Mouse (Mus musculus) forebrain, embryonic 13.5 days (tissue): ENCODE data around the gene Asb6. TPM values are rescaled to one million over a fixed set of nuclear protein-coding genes. Genes with fewer than 3 reads are reported as not detected.

Experiments used
- ATAC-seq: fragments of 200-750 bp; cut with Nextera tagmentation; 2 replicates; pipeline ENCODE4 v1.8.0; 2017
- H3K27ac ChIP-seq: fragments of 300-500 bp; sonication (generic); 2 replicates; pipeline ENCODE4 v1.5.1; 2015; ENCODE audit warnings: inconsistent platforms, mild to moderate bottlenecking, moderate library complexity
- H3K27me3 ChIP-seq: fragments of 300-500 bp; sonication (generic); 2 replicates; pipeline ENCODE4 v1.6.1; 2015; ENCODE audit warnings: mild to moderate bottlenecking, inconsistent platforms
- H3K36me3 ChIP-seq: fragments of 300-500 bp; sonication (generic); 2 replicates; pipeline ENCODE4 v1.6.1; 2015; ENCODE audit warnings: mild to moderate bottlenecking, inconsistent platforms; ENCODE audit not compliant: poor library complexity, severe bottlenecking
- H3K4me1 ChIP-seq: fragments of 300-500 bp; sonication (generic); 2 replicates; pipeline ENCODE4 v1.6.1; 2015; ENCODE audit warnings: inconsistent platforms
- H3K4me2 ChIP-seq: fragments of 300-500 bp; sonication (generic); 2 replicates; pipeline ENCODE4 v1.6.1; 2015; ENCODE audit warnings: inconsistent platforms, mild to moderate bottlenecking, moderate library complexity
- H3K4me3 ChIP-seq: fragments of 300-500 bp; sonication (generic); 2 replicates; pipeline ENCODE4 v1.5.1; 2015; ENCODE audit warnings: mild to moderate bottlenecking, inconsistent platforms
- H3K9ac ChIP-seq: fragments of 300-500 bp; sonication (generic); 2 replicates; pipeline ENCODE4 v1.6.1; 2015; ENCODE audit warnings: mild to moderate bottlenecking, inconsistent platforms
- H3K9me3 ChIP-seq: fragments of 300-500 bp; sonication (generic); replicated peaks from 2 replicates; pipeline ENCODE4 v1.6.1; 2016; ENCODE audit warnings: inconsistent platforms
- WGBS: fragments of 180-500 bp; shearing (Covaris S2); methylation state at CpG from one replicate; pipeline ENCODE4 v1.1.7; 2015; 5-methylcytosine and 5-hydroxymethylcytosine counted together
- polyA plus RNA-seq: library from polyadenylated mRNA; unstranded; fragments of >200 nt; fragmentation: Nextera tagmentation; extraction: Ambion mirVana; gene quantifications from 2 replicates; pipeline ENCODE4 v1.2.1, GENCODE M21; 2015

Asb6 gene
- polyA plus RNA-seq, 1 experiment from 2014 or later, result 39.4 TPM

DNA sequence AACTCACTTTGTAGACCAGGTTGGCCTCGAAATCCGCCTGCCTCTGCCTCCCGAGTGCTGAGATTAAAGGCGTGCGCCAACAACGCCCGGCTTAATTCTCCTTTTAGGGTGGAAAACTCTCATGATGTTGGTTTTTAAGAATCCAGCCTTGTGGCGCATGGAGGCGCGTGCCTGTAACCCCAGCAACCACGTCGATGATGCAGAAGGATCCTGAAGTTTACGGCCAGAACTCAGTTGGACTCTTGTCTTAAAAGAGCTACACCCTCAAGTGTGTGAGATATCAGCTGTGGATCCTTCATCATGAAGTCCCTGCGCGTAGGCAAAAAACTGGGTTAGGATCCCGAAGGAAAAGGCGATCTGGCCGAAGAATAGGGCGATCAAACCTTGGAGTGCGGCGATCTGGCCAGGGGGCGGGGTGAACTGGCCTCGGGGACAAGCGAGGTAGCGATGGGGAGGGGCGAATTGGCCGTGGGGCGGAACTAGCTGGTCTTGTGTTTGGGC is 22.9 kb downstream of the Asb6 start:
- Histone ChIP-seq H3K36me3 (peaks cover 4% of the 10 kb centered on the region), H3K27ac (peak overlapping the region; percentile 78), H3K4me1 (peaks cover 34% of the 10 kb centered on the region), H3K4me2 (peak overlapping the region; percentile 94), H3K9me3 (no peaks in the 10 kb centered on the region), H3K4me3 (peak overlapping the region; percentile 82), H3K27me3 (peaks cover 11% of the 10 kb centered on the region), H3K9ac (peak overlapping the region; percentile 97)
- peak; percentile 50 for ATAC-seq
- WGBS, result 8% methylated on average over 28 of the region's 28 CpGs

GRCm38 (mm10) chr2:30805983-30806382 is 24.1 kb downstream of the Asb6 start:
- ATAC-seq, result no peak

GRCm38 (mm10) chr2:30803604-30804003 is 26.5 kb downstream of the Asb6 start, which contains the start of gene 1700001O22Rik:
Gene 1700001O22Rik, minus strand, starts transcription at chr2:30803661.
- Histone ChIP-seq H3K27ac (no peak within 1 kb of the TSS), H3K4me1 (peaks cover 33% of the 10 kb centered on the region), H3K27me3 (peaks cover 34% of the 10 kb centered on the region), H3K9ac (no peak within 1 kb of the TSS; the same call in 1 of the 2 replicates), H3K9me3 (no peaks in the 10 kb centered on the region), H3K36me3 (no peaks in the 10 kb centered on the region), H3K4me3 (no peak within 1 kb of the TSS), H3K4me2 (no peak within 1 kb of the TSS)
- no peak for ATAC-seq
- 89% methylated on average over 3 of the region's 3 CpGs for WGBS

More at GRCm38 (mm10) chr2:30805983-30806382, 24.1 kb downstream of the Asb6 start:
- Histone ChIP-seq H3K27ac (no peak overlapping the region), H3K4me1 (peaks cover 44% of the 10 kb centered on the region), H3K4me2 (no peak overlapping the region), H3K4me3 (no peak overlapping the region), H3K36me3 (no peaks in the 10 kb centered on the region), H3K9ac (no peak overlapping the region), H3K27me3 (peaks cover 23% of the 10 kb centered on the region), H3K9me3 (no peaks in the 10 kb centered on the region)
- WGBS, result 95% methylated on average over 2 of the region's 2 CpGs

- Histone ChIP-seq H3K4me1 (peaks cover 31% of the 10 kb centered on the region), H3K4me2 (peak overlapping the region; percentile 92), H3K9me3 (no peaks in the 10 kb centered on the region), H3K4me3 (peak overlapping the region; percentile 46), H3K27ac (no peak overlapping the region), H3K9ac (peak overlapping the region; percentile 69), H3K36me3 (no peaks in the 10 kb centered on the region), H3K27me3 (peaks cover 34% of the 10 kb centered on the region)
- WGBS, result under 1% methylated on average over 76 of the region's 77 CpGs
- peak; percentile 63; the same call in 1 of the 2 replicates for ATAC-seq
These were observed 28.9 kb downstream of the Asb6 start for GRCm38 (mm10) chr2:30801067-30801852.

GRCm38 (mm10) chr2:30800671-30801066 is 29.5 kb downstream of the Asb6 start:
- H3K27me3 ChIP-seq, result peaks cover 34% of the 10 kb centered on the region
- peaks cover 37% of the 10 kb centered on the region for H3K4me1 ChIP-seq
- H3K9ac ChIP-seq, result peak overlapping the region; percentile 69
- ATAC-seq, result no peak
- peak overlapping the region; percentile 92 for H3K4me2 ChIP-seq
- H3K36me3 ChIP-seq, result no peaks in the 10 kb centered on the region
- H3K9me3 ChIP-seq, result no peaks in the 10 kb centered on the region
- 26% methylated on average over 7 of the region's 7 CpGs for WGBS
- H3K4me3 ChIP-seq, result peak overlapping the region; percentile 46
- H3K27ac ChIP-seq, result no peak overlapping the region

GRCm38 (mm10) chr2:30799456-30799855 is 30.7 kb downstream of the Asb6 start:
- Histone ChIP-seq H3K27ac (no peak overlapping the region), H3K27me3 (peaks cover 34% of the 10 kb centered on the region), H3K4me2 (no peak overlapping the region), H3K4me1 (peaks cover 48% of the 10 kb centered on the region), H3K4me3 (no peak overlapping the region), H3K9me3 (no peaks in the 10 kb centered on the region), H3K36me3 (no peaks in the 10 kb centered on the region), H3K9ac (no peak overlapping the region)
- ATAC-seq, result no peak
- 82% methylated on average over 3 of the region's 3 CpGs for WGBS

GRCm38 (mm10) chr2:30796382-30796781 is 33.8 kb downstream of the Asb6 start:
- Histone ChIP-seq H3K9ac (peak overlapping the region; percentile 51; the same call in 1 of the 2 replicates), H3K9me3 (no peaks in the 10 kb centered on the region), H3K27ac (peak overlapping the region; percentile 63), H3K4me1 (peaks cover 41% of the 10 kb centered on the region), H3K4me2 (peak overlapping the region; percentile 62), H3K4me3 (peak overlapping the region; percentile 9; the same call in 1 of the 2 replicates), H3K36me3 (no peaks in the 10 kb centered on the region), H3K27me3 (peaks cover 15% of the 10 kb centered on the region)
- WGBS, result 7% methylated on average over 11 of the region's 11 CpGs
- peak; percentile 87 for ATAC-seq

DNA sequence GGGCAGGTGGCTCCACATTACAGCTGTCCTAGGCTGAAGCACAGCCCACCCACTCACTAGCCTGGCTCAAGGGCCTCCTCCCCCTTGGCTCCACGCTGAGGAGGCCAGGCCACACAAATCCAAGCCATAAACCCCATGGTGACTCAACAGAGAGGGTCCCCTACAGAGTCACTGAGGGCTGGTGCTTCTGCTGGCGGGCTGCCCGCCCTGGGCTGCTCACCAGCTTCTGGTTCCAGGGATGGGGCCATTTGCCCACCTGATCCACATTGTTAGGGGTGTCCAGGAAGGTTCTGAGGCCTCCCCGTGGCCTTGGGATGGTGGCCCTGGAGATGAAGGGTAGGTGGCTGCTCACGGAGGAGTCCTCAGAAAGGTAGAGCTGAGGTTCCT is 34.3 kb downstream of the Asb6 start:
- H3K9me3 ChIP-seq, result no peaks in the 10 kb centered on the region
- H3K27me3 ChIP-seq, result peaks cover 10% of the 10 kb centered on the region
- no peaks in the 10 kb centered on the region for H3K36me3 ChIP-seq
- H3K4me3 ChIP-seq, result no peak overlapping the region
- H3K27ac ChIP-seq, result peak overlapping the region; percentile 63
- ATAC-seq, result no peak
- 54% methylated on average over 5 of the region's 5 CpGs for WGBS
- peaks cover 36% of the 10 kb centered on the region for H3K4me1 ChIP-seq
- H3K4me2 ChIP-seq, result peak overlapping the region; percentile 62
- H3K9ac ChIP-seq, result peak overlapping the region; percentile 51; the same call in 1 of the 2 replicates

GRCm38 (mm10) chr2:30795271-30795888 is 34.8 kb downstream of the Asb6 start:
- H3K36me3 ChIP-seq, result no peaks in the 10 kb centered on the region
- no peak overlapping the region for H3K9ac ChIP-seq
- H3K9me3 ChIP-seq, result no peaks in the 10 kb centered on the region
- WGBS, result 62% methylated on average over 7 of the region's 7 CpGs
- peak overlapping the region; percentile 62 for H3K4me2 ChIP-seq
- ATAC-seq, result no peak
- H3K4me1 ChIP-seq, result peaks cover 32% of the 10 kb centered on the region
- H3K27ac ChIP-seq, result peak overlapping the region; percentile 63
- H3K4me3 ChIP-seq, result peak overlapping the region; percentile 40; the same call in 1 of the 2 replicates
- H3K27me3 ChIP-seq, result peaks cover 5% of the 10 kb centered on the region

DNA sequence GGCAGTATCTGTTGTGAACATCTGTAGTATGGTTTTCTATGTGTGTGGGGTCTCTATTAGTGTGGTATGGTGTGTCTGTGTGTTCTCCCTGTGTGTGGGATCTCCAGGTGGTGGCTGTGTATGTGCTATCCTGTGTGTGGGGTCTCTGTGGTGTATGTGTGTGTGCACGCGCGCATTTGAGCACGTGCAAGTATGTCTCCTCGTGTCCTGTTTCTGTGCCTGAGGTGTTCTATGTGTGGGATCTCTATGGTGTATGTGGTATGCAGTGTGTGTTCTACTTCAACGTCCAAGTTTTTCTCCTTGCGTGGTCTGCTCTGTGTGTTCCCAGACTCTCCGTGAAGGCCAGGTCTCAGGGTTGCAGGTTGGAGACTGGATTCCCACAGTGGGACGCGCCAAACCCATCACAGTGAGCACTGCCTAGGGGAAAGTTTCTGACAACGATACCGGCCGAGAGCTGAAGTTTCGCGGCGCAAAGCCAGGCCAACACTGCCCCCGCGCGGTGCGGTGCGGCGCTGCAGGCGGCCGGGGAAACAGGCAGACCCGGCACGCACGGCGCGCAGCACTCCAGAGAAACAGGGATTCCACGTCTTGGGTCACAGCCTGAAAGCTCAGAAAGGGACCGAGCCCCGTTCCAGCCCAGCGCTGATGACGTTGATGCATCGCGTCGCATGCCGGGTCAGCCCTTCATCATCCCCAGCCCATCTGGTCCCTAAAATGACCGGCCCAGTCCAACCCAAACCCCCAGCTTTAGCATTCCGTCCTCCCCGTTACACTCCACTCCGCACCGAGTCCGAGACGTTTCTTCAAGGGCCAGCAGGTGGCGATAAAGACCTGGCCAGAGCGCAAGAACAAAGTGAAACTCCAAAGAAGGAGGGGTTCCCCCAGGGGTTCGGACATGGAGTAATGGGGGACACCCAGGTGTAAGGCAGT is 35.7 kb downstream of the Asb6 start:
- Histone ChIP-seq H3K9ac (peak overlapping the region; percentile 67), H3K4me1 (peaks cover 28% of the 10 kb centered on the region), H3K36me3 (no peaks in the 10 kb centered on the region), H3K27me3 (no peaks in the 10 kb centered on the region), H3K4me3 (peak overlapping the region; percentile 40), H3K4me2 (peak overlapping the region; percentile 62), H3K9me3 (no peaks in the 10 kb centered on the region), H3K27ac (peak overlapping the region; percentile 78)
- peak; percentile 75 for ATAC-seq
- 5% methylated on average over 48 of the region's 48 CpGs for WGBS

DNA sequence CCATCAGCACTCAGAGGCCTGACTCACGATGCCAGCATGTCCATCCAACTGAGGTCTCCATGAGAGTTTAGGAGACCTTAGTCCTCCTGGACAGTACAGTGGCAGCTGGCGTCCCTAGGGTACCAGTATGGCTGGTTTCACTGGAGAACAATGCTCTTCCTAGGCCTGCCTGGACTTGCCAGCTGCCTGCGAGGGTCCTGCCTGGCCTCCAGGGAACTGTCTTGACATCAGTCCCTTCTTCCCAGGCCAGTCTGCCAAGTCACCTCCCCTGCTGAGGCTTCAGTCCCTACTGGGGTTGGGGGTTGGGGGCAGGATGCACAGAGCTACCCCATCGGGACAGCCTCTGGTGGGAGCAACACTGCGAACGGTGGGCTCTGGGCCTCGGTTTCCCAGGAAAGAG is 38.1 kb downstream of the Asb6 start:
- no peak for ATAC-seq
- Histone ChIP-seq H3K4me1 (peaks cover 36% of the 10 kb centered on the region), H3K36me3 (no peaks in the 10 kb centered on the region), H3K4me3 (no peak overlapping the region), H3K9me3 (no peaks in the 10 kb centered on the region), H3K9ac (0 out of 2 replicates have a peak overlapping the region, but pooled peaks have one; percentile 38), H3K27me3 (no peaks in the 10 kb centered on the region), H3K27ac (no peak overlapping the region), H3K4me2 (no peak overlapping the region)
- WGBS, result 90% methylated on average over 7 of the region's 7 CpGs
